Mouse (Mus musculus): ENCODE data around the gene Tspan6. TPM values are rescaled to one million over a fixed set of nuclear protein-coding genes. Genes with fewer than 3 reads are reported as not detected.

Gene Tspan6
- polyA plus RNA-seq, 2 experiments: 4.3 to 10.5 TPM

GRCm38 (mm10) chrX:133926760-133927159 is 28.5 kb upstream of the Tspan6 start:
- no peak overlapping the region for H3K27ac ChIP-seq
- no peaks in the 10 kb centered on the region for H3K27me3 ChIP-seq (ENCODE audit: control insufficient read depth, insufficient read depth, low read length)
- H3K9ac ChIP-seq (replicated peaks): no peak overlapping the region
- no peak overlapping the region for H3K4me3 ChIP-seq (ENCODE audit: insufficient read depth in 1 of 2, low read depth in 2 of 2, low read length in 2 of 2)
- no peak overlapping the region for H3K4me2 ChIP-seq (ENCODE audit: low read depth)
- TF ChIP-seq EP300 (IDR thresholded peaks at IDR 0.05; ENCODE audit: low read depth) (no peak), CTCF (IDR thresholded peaks at IDR 0.05; ENCODE audit: low read depth) (no peak)
- DNase-seq (ENCODE audit: low read depth in 3 of 3, low spot score in 3 of 3) (no peak), ATAC-seq (ENCODE audit: insufficient read depth) (no peak)
- no peaks in the 10 kb centered on the region for H3K4me1 ChIP-seq (replicated peaks; ENCODE audit: control insufficient read depth in 2 of 2, insufficient read depth in 2 of 2, low read length in 1 of 2)
- 62% methylated on average over 5 of the region's 5 CpGs for WGBS (ENCODE audit: insufficient replicate concordance)
- H3K9me3 ChIP-seq (ENCODE audit: control insufficient read depth, low read length): no peaks in the 10 kb centered on the region
- H3K36me3 ChIP-seq (replicated peaks; ENCODE audit: control insufficient read depth, insufficient read depth, low read depth): no peaks in the 10 kb centered on the region

- TF ChIP-seq CTCF (IDR thresholded peaks at IDR 0.05; ENCODE audit: low read depth): no peak
- TF ChIP-seq EP300 (IDR thresholded peaks at IDR 0.05; ENCODE audit: low read depth): no peak
- no peak overlapping the region for H3K27ac ChIP-seq
- no peaks in the 10 kb centered on the region for H3K36me3 ChIP-seq (replicated peaks; ENCODE audit: control insufficient read depth, insufficient read depth, low read depth)
- WGBS (ENCODE audit: insufficient replicate concordance): 22% methylated on average over 4 of the region's 4 CpGs
- DNase-seq (ENCODE audit: low read depth in 3 of 3, low spot score in 3 of 3) (no peak), ATAC-seq (ENCODE audit: insufficient read depth) (no peak)
- H3K4me3 ChIP-seq (ENCODE audit: insufficient read depth in 1 of 2, low read depth in 2 of 2, low read length in 2 of 2): no peak overlapping the region
- H3K9ac ChIP-seq (replicated peaks): no peak overlapping the region
- H3K4me1 ChIP-seq (replicated peaks; ENCODE audit: control insufficient read depth in 2 of 2, insufficient read depth in 2 of 2, low read length in 1 of 2): no peaks in the 10 kb centered on the region
- no peaks in the 10 kb centered on the region for H3K9me3 ChIP-seq (ENCODE audit: control insufficient read depth, low read length)
- H3K4me2 ChIP-seq (ENCODE audit: low read depth): no peak overlapping the region
- H3K27me3 ChIP-seq (ENCODE audit: control insufficient read depth, insufficient read depth, low read length): no peaks in the 10 kb centered on the region
Observed at GRCm38 (mm10) chrX:133921187-133921586, 23.0 kb upstream of the Tspan6 start.

- TF ChIP-seq CTCF (IDR thresholded peaks at IDR 0.05; ENCODE audit: low read depth) (no peak), EP300 (IDR thresholded peaks at IDR 0.05; ENCODE audit: low read depth) (no peak)
- Histone ChIP-seq H3K4me2 (ENCODE audit: low read depth) (no peak overlapping the region), H3K4me1 (replicated peaks; ENCODE audit: control insufficient read depth in 2 of 2, insufficient read depth in 2 of 2, low read length in 1 of 2) (no peaks in the 10 kb centered on the region), H3K36me3 (replicated peaks; ENCODE audit: control insufficient read depth, insufficient read depth, low read depth) (no peaks in the 10 kb centered on the region), H3K9me3 (ENCODE audit: control insufficient read depth, low read length) (no peaks in the 10 kb centered on the region), H3K27ac (no peak overlapping the region), H3K27me3 (ENCODE audit: control insufficient read depth, insufficient read depth, low read length) (no peaks in the 10 kb centered on the region), H3K9ac (replicated peaks) (no peak overlapping the region), H3K4me3 (ENCODE audit: insufficient read depth in 1 of 2, low read depth in 2 of 2, low read length in 2 of 2) (no peak overlapping the region)
- DNase-seq (ENCODE audit: low read depth in 3 of 3, low spot score in 3 of 3) (no peak), ATAC-seq (ENCODE audit: insufficient read depth) (no peak)
- WGBS (ENCODE audit: insufficient replicate concordance): 29% methylated on average over 7 of the region's 7 CpGs
Observed at GRCm38 (mm10) chrX:133914219-133914618, 16.0 kb upstream of the Tspan6 start.

GRCm38 (mm10) chrX:133913006-133913405 is 14.8 kb upstream of the Tspan6 start:
- WGBS (ENCODE audit: insufficient replicate concordance): 50% methylated on average over 3 of the region's 3 CpGs
- no peaks in the 10 kb centered on the region for H3K4me1 ChIP-seq (replicated peaks; ENCODE audit: control insufficient read depth in 2 of 2, insufficient read depth in 2 of 2, low read length in 1 of 2)
- H3K27ac ChIP-seq: no peak overlapping the region
- no peak for TF ChIP-seq CTCF (IDR thresholded peaks at IDR 0.05; ENCODE audit: low read depth)
- TF ChIP-seq EP300 (IDR thresholded peaks at IDR 0.05; ENCODE audit: low read depth): no peak
- no peak overlapping the region for H3K4me3 ChIP-seq (ENCODE audit: insufficient read depth in 1 of 2, low read depth in 2 of 2, low read length in 2 of 2)
- H3K36me3 ChIP-seq (replicated peaks; ENCODE audit: control insufficient read depth, insufficient read depth, low read depth): no peaks in the 10 kb centered on the region
- ATAC-seq (ENCODE audit: insufficient read depth) (no peak), DNase-seq (ENCODE audit: low read depth in 3 of 3, low spot score in 3 of 3) (no peak)
- H3K27me3 ChIP-seq (ENCODE audit: control insufficient read depth, insufficient read depth, low read length): no peaks in the 10 kb centered on the region
- H3K9ac ChIP-seq (replicated peaks): no peak overlapping the region
- no peak overlapping the region for H3K4me2 ChIP-seq (ENCODE audit: low read depth)
- no peaks in the 10 kb centered on the region for H3K9me3 ChIP-seq (ENCODE audit: control insufficient read depth, low read length)

GRCm38 (mm10) chrX:133911397-133912103 is 13.3 kb upstream of the Tspan6 start:
- no peaks in the 10 kb centered on the region for H3K27me3 ChIP-seq (ENCODE audit: control insufficient read depth, insufficient read depth, low read length)
- H3K4me1 ChIP-seq (replicated peaks; ENCODE audit: control insufficient read depth in 2 of 2, insufficient read depth in 2 of 2, low read length in 1 of 2): no peaks in the 10 kb centered on the region
- H3K4me2 ChIP-seq (ENCODE audit: low read depth): no peak overlapping the region
- H3K27ac ChIP-seq: no peak overlapping the region
- no peak for TF ChIP-seq EP300 (IDR thresholded peaks at IDR 0.05; ENCODE audit: low read depth)
- TF ChIP-seq CTCF (IDR thresholded peaks at IDR 0.05; ENCODE audit: low read depth): no peak
- WGBS (ENCODE audit: insufficient replicate concordance): 41% methylated on average over 10 of the region's 10 CpGs
- H3K9ac ChIP-seq (replicated peaks): no peak overlapping the region
- H3K9me3 ChIP-seq (ENCODE audit: control insufficient read depth, low read length): no peaks in the 10 kb centered on the region
- no peaks in the 10 kb centered on the region for H3K36me3 ChIP-seq (replicated peaks; ENCODE audit: control insufficient read depth, insufficient read depth, low read depth)
- no peak for DNase-seq (ENCODE audit: low read depth in 3 of 3, low spot score in 3 of 3)
- no peak overlapping the region for H3K4me3 ChIP-seq (ENCODE audit: insufficient read depth in 1 of 2, low read depth in 2 of 2, low read length in 2 of 2)
- no peak for ATAC-seq (ENCODE audit: insufficient read depth)
